Mouse (Mus musculus) leukemia stem cell, adult 10-12 weeks (primary cell): ENCODE results near the gene Hint2. TPM values are rescaled to one million over a fixed set of nuclear protein-coding genes. Genes with fewer than 3 reads are reported as not detected.

ENCODE experiments used
- polyA plus RNA-seq: library from polyadenylated mRNA; stranded (reverse); fragments of >175 nt; gene quantifications from 2 replicates; pipeline ENCODE4 v1.2.3, GENCODE M21; 2012; ENCODE audit warnings: low replicate concordance

The Hint2 gene
- 13.6 and 20.8 TPM in 2 replicates for polyA plus RNA-seq

DNA sequence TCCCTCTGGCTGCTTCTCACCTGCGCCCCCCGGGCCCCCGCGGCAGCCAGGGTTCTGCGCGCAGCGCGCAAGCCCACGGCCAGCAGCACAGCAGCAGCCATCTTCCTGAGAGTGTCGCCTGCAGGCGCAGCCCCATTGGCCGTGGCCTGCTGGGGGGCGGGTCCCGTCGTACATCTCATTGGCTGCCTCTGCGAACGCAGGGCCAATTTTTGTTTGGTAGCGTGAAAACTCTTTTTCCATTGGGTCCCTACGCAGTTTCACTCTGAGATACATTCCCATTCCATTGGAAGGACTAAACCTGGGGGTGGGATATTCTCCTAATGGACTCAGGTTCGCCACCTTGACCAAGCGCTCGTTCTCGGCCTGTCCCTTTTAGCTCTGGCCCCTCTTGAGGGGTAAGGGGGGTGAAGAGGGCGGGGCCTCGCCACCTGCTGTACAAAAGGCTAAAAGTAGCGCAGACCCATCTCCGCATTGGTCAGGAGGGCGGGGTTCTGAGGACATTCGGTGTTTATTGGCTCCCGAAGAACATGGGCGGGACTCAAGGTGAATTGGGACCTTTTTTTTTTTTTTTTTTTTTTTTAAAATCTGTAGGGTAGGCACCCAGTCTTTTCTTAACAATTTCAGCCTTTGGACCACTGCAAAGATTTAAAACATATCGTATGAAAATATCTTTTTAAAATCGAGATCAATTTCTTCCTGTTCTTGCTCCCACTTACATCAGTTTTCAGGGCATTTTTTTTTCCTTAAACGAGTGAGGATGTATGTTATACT is at the start of gene Hint2:
TSS of gene Hint2 (minus strand) at position 128 of the 771 bp plus-strand sequence.

DNA sequence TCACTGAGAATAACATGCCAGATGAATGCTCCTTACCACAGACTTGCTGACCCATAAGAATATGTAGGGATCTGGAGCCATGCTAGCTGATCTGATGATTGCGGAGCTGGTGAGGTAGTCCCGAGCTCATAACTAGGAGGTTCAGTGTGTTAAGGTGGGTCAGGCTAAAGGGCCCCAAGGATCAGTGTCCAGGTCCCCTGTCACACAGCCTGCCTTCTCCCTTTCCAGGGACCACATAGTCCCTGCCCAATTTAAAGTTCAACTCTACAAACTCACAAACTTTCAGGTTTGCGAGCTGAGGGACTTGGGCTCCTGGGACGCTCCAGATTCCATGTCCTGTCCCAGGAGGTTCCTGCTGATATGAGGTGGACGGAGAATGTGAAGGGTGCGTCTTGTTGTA is 44.4 kb upstream of the Hint2 start, which contains the start of gene Olfr70:
TSS of gene Olfr70 (minus strand) at position 101 of the 400 bp plus-strand sequence.

DNA sequence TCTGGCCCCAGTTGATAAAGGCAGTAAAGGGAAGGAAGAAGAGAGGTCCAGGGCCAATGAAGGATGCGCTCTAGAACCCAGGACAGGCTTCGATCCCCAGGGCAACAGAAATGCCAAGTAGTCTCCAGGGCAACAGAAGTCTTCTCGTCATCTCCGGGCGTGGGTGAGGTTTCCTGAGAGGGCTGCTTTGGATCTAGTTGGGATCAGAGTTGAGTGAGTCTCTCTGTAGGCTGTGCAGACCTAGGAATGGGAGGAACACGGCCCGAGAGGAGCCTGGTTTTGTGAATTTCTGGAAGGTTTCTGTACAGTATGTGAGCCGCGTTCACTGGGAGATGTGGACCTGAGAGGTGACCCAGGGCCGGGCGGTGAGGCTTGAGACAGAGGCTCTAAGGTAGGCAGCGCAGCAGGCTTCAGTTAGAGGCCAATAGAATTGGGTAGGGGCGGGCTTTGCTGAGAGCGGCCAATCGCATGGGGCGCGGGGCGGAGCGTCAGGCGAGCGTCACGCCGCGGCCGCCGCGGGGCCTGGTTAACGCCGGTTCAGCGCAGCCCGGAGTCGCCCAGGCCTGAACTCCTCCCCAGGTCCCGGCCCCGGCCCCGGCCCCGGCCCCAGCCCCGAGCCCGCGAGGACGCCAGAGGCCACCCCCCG is 12.6 kb upstream of the Hint2 start, which contains the start of the genes Tmem8b and Fam221b:
TSS of gene Tmem8b (plus strand) at position 190 of the 646 bp plus-strand sequence.
TSS of gene Fam221b (minus strand) at position 364 of the 646 bp plus-strand sequence.

DNA sequence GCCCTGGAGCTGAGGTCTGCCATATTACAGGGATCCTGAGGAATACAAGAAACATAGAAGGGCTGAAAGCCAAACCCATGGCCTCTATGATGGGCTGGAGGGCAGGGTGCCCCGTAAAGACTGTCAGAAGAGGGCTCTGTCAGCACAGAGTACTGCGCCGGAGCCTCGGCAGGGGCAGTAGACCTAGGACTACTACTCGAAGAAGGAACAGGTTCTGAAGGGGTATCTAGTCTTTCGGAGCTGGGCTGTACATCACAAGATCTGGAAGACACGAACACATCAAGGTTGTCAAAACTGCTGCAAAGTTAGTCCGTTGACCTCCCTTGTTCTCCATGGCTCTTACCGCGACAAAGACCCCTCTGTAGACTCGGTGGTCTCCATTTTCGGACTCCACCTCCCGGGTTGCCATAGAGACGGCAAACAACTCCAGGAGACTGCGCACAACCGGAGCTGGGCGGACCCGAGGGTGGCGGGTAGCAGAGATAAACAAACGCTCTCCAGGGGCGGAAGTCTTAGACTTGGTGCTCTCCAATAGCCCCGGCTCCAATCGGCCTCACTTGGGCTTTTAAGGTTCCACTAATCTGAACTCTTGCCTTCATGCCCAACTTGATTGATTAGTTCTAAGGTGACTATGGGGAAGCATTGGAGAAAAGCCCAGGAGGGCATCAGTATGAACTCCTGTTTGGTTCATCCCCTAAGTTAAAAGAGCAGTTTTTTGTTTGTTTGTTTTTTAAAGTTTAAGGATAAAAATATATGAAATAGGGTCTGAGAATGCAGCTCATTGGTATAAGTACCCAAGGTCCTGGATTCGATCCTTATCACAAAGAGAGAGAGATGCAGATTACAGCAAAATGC is 2.9 kb downstream of the Hint2 start, which contains the start of gene Spag8:
TSS of gene Spag8 (minus strand) at position 434 of the 855 bp plus-strand sequence.

DNA sequence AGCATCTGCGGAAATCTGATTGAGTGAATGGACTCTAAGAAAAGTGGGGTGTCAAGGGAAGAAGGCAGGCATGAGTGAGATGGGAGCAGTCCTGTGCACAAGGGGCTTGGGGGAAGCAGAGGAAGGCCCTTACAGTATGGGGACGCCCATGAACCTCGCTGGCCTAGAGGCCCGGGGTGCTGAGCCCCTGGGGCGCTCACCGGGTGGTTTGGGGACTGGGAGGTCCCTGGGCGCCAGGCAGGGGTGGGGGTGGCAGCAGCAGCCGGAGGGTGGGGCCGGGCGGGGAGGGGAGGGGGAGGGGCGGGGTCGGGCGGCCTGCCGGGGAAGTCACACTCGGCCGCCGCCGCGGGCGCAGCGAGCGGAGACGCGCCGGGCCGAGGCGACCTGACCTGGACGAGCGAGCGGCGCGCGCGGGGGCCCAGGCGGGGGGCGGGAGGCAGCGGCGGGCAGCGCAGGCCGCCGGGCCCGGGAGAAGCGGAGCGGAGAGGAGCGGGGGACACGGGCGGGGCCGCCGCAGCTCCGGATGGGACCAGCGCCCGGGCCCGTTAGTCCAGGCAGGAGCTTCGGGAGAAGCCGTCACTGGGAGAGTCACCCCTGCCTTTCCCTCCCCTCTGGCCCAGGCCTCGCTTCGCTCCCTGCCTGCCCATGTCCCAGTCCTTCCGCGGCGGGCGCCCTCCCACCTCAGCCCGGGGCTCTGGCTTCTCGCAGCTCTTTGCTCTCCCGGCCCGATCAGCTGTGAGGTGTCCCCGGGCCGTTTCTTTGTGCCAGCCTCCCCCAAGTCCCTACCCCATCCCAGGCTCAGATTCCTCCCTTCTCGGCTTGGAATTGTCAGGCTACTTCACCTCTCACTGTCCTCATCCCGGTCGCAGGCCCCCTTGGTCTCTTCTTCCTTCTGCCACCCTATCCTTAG is 25.0 kb downstream of the Hint2 start, which contains the start of gene Npr2:
TSS of gene Npr2 (plus strand) at position 890 of the 910 bp plus-strand sequence.

Other genes with a start within 250 kb of the Hint2 start
- not detected in 2 replicates for gene Fam166b, start 227.3 kb downstream of the Hint2 start, polyA plus RNA-seq
- 61.5 and 66.9 TPM in 2 replicates for gene Tesk1, start 214.5 kb downstream of the Hint2 start, polyA plus RNA-seq
- 13.1 and 30.5 TPM in 2 replicates for gene Cd72, start 201.8 kb downstream of the Hint2 start, polyA plus RNA-seq
- 2.5 and 7.0 TPM in 2 replicates for gene Sit1, start 172.7 kb downstream of the Hint2 start, polyA plus RNA-seq
- gene Ccdc107, start 163.6 kb downstream of the Hint2 start, polyA plus RNA-seq = 57.3 and 118 TPM in 2 replicates
- 10.8 and 15.0 TPM in 2 replicates for gene Arhgef39, start 156.8 kb downstream of the Hint2 start, polyA plus RNA-seq
- gene Car9, start 149.5 kb downstream of the Hint2 start, polyA plus RNA-seq = 0.71 TPM in 1 of 2 replicates, not detected in the other
- gene Tpm2, start 132.7 kb downstream of the Hint2 start, polyA plus RNA-seq = 1.2 and 2.0 TPM in 2 replicates
- gene Creb3, start 94.1 kb downstream of the Hint2 start, polyA plus RNA-seq = 2.3 and 2.7 TPM in 2 replicates
- 171 and 216 TPM in 2 replicates for gene Tln1, start 93.8 kb downstream of the Hint2 start, polyA plus RNA-seq
- 10.0 and 92.3 TPM in 2 replicates for gene Rgp1, start 77.8 kb downstream of the Hint2 start, polyA plus RNA-seq
- gene Gba2, start 77.6 kb downstream of the Hint2 start, polyA plus RNA-seq = 5.8 and 15.7 TPM in 2 replicates
- not detected in 2 replicates for gene Msmp, start 72.0 kb downstream of the Hint2 start, polyA plus RNA-seq
- 0.08 and 0.18 TPM in 2 replicates for gene Npr2, start 24.5 kb downstream of the Hint2 start, polyA plus RNA-seq
- not detected in 2 replicates for gene Spag8, start 2.9 kb downstream of the Hint2 start, polyA plus RNA-seq
- 0.60 and 1.3 TPM in 2 replicates for gene Tmem8b, start 12.5 kb upstream of the Hint2 start, polyA plus RNA-seq
- gene Fam221b, start 12.7 kb upstream of the Hint2 start, polyA plus RNA-seq = not detected in 2 replicates
- not detected in 2 replicates for gene Olfr70, start 44.3 kb upstream of the Hint2 start, polyA plus RNA-seq
- 0.15 TPM in 1 of 2 replicates, not detected in the other for gene Olfr71, start 53.8 kb upstream of the Hint2 start, polyA plus RNA-seq
- 0.11 TPM in 1 of 2 replicates, not detected in the other for gene Hrct1, start 70.7 kb upstream of the Hint2 start, polyA plus RNA-seq
- gene Spaar, start 73.6 kb upstream of the Hint2 start, polyA plus RNA-seq = 0.03 TPM in 1 of 2 replicates, not detected in the other
- not detected in 2 replicates for gene Olfr159, start 114.5 kb upstream of the Hint2 start, polyA plus RNA-seq
- not detected in 2 replicates for gene Olfr156, start 167.4 kb upstream of the Hint2 start, polyA plus RNA-seq
- not detected in 2 replicates for gene Olfr157, start 183.7 kb upstream of the Hint2 start, polyA plus RNA-seq
- not detected in 2 replicates for gene Olfr155, start 195.1 kb upstream of the Hint2 start, polyA plus RNA-seq
- 0.30 TPM in 1 of 2 replicates, not detected in the other for gene Reck, start 219.1 kb upstream of the Hint2 start, polyA plus RNA-seq